Mouse (Mus musculus) myocyte (in vitro differentiated cells): ENCODE measurements around the gene Foxa3. TPM values are rescaled to one million over a fixed set of nuclear protein-coding genes. Genes with fewer than 3 reads are reported as not detected.
A peak's percentile ranks its signal among the peaks of the same experiment; 100 is the strongest.

Source experiments
- H3K27me3 ChIP-seq: one replicate; pipeline ENCODE4 v1.6.1; 2011; ENCODE audit not compliant: control insufficient read depth, insufficient read depth, insufficient read length
- H3K36me3 ChIP-seq: one replicate; pipeline ENCODE4 v1.6.1; 2011; ENCODE audit not compliant: control insufficient read depth, insufficient read depth
- H3K4me2 ChIP-seq: one replicate; pipeline ENCODE4 v1.6.1; 2011; ENCODE audit warnings: low read depth, control low read depth
- H3K4me3 ChIP-seq: one replicate; pipeline ENCODE4 v1.5.1; 2011; ENCODE audit warnings: mild to moderate bottlenecking, control low read depth, moderate library complexity
- H3K79me2 ChIP-seq: one replicate; pipeline ENCODE4 v1.6.1; 2011; ENCODE audit not compliant: control insufficient read depth, insufficient read depth
- H3ac ChIP-seq: one replicate; pipeline ENCODE4 v1.6.1; 2011; ENCODE audit not compliant: control insufficient read depth, insufficient read length
- CEBPB ChIP-seq: IDR thresholded peaks from 2 replicates; pipeline ENCODE4 v1.6.1; 2011; ENCODE audit warnings: mild to moderate bottlenecking, moderate library complexity; ENCODE audit not compliant: poor library complexity, insufficient read depth, severe bottlenecking
- E2F4 ChIP-seq: IDR thresholded peaks from one replicate; pipeline ENCODE4 v1.6.1; 2011; ENCODE audit warnings: mild to moderate bottlenecking, control low read depth, moderate library complexity; ENCODE audit not compliant: insufficient read depth
- MAX ChIP-seq: IDR thresholded peaks from one replicate; pipeline ENCODE4 v1.6.1; 2011; ENCODE audit warnings: low read depth, mild to moderate bottlenecking, control low read depth
- MYOD1 ChIP-seq, 3 experiments: IDR thresholded peaks; one replicate each; pipeline ENCODE4 v1.6.1; 2011; ENCODE audit warnings: control low read depth in 2 of 3, low read depth in 2 of 3, mild to moderate bottlenecking in 2 of 3, moderate library complexity in 1 of 3; ENCODE audit not compliant: insufficient read length in 2 of 3, control insufficient read depth in 1 of 3
- MYOG ChIP-seq, 3 experiments: IDR thresholded peaks; one replicate each; pipeline ENCODE4 v1.6.1; 2011; ENCODE audit warnings: control low read depth in 2 of 3, low read depth in 2 of 3, mild to moderate bottlenecking in 2 of 3; ENCODE audit not compliant: insufficient read length in 2 of 3, control insufficient read depth in 1 of 3, insufficient read depth in 1 of 3
- POLR2A ChIP-seq: IDR thresholded peaks from one replicate; pipeline ENCODE4 v1.6.1; 2011; ENCODE audit warnings: low read depth, mild to moderate bottlenecking, control low read depth, moderate library complexity; ENCODE audit not compliant: insufficient read length
- POLR2AphosphoS2 ChIP-seq: IDR thresholded peaks from one replicate; pipeline ENCODE4 v1.6.1; 2011; ENCODE audit warnings: low read depth, control low read depth; ENCODE audit not compliant: insufficient read length
- REST ChIP-seq: IDR thresholded peaks from one replicate; pipeline ENCODE4 v1.6.1; 2011; ENCODE audit warnings: mild to moderate bottlenecking, control low read depth, moderate library complexity; ENCODE audit not compliant: insufficient read depth, insufficient read length
- SRF ChIP-seq: IDR thresholded peaks from one replicate; pipeline ENCODE4 v1.6.1; 2011; ENCODE audit warnings: low read depth; ENCODE audit not compliant: control insufficient read depth, insufficient read length
- TCF12 ChIP-seq: IDR thresholded peaks from one replicate; pipeline ENCODE4 v1.6.1; 2011; ENCODE audit warnings: mild to moderate bottlenecking, control low read depth; ENCODE audit not compliant: poor library complexity, insufficient read depth, severe bottlenecking
- TCF3 ChIP-seq: IDR thresholded peaks from one replicate; pipeline ENCODE4 v1.6.1; 2011; ENCODE audit warnings: low read depth, control low read depth; ENCODE audit not compliant: insufficient read length
- USF1 ChIP-seq: IDR thresholded peaks from one replicate; pipeline ENCODE4 v1.6.1; 2011; ENCODE audit warnings: low read depth, mild to moderate bottlenecking, control low read depth, moderate library complexity
- polyA plus RNA-seq: library from polyadenylated mRNA; unstranded; fragments of >200 nt; fragmentation: generic; extraction: Trizol; gene quantifications from one replicate; pipeline ENCODE4 v1.2.1, GENCODE M21; 2012; ENCODE audit warnings: missing spikeins

Gene Foxa3
- polyA plus RNA-seq, 1 experiment: 0.12 TPM

DNA sequence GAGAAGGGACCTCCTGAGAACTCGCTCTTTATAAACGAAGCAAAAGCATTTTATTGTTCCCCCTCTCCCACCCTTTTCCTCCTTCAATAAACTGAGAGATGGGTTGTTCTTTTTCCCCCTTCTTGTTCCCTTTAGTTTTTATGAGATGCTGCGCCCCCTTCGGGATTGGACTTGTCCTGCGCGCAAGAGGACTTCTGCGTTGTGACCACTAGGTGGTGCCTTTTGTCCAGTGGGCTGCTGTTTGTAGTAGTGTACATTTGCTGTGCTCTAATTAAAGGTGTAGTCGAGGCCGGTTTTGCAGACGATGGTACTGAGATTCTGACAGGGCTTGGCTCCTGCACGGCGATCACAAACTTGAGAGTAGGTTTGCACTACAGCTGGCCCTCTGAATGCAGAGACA is 16.9 kb downstream of the Foxa3 start:
- Histone ChIP-seq H3K79me2 (peaks cover 17% of the 10 kb centered on the region), H3K4me3 (no peak overlapping the region), H3ac (no peak overlapping the region), H3K4me2 (peak overlapping the region; percentile 39), H3K27me3 (no peaks in the 10 kb centered on the region), H3K36me3 (no peaks in the 10 kb centered on the region)
- no peak for TF ChIP-seq CEBPB
- TF ChIP-seq MYOG (IDR thresholded peaks at IDR 0.05; ENCODE audit: control insufficient read depth in 1 of 3, insufficient read depth in 1 of 3, insufficient read length in 2 of 3, low read depth in 2 of 3): no peak
- TF ChIP-seq POLR2A: no peak
- TF ChIP-seq MYOD1 (IDR thresholded peaks at IDR 0.05; ENCODE audit: control insufficient read depth in 1 of 3, insufficient read length in 2 of 3, low read depth in 2 of 3): no peak
- no peak for TF ChIP-seq POLR2AphosphoS2
- no peak for TF ChIP-seq TCF12
- no peak for TF ChIP-seq USF1
- no peak for TF ChIP-seq E2F4
- no peak for TF ChIP-seq SRF
- TF ChIP-seq TCF3: no peak
- no peak for TF ChIP-seq REST
- no peak for TF ChIP-seq MAX

DNA sequence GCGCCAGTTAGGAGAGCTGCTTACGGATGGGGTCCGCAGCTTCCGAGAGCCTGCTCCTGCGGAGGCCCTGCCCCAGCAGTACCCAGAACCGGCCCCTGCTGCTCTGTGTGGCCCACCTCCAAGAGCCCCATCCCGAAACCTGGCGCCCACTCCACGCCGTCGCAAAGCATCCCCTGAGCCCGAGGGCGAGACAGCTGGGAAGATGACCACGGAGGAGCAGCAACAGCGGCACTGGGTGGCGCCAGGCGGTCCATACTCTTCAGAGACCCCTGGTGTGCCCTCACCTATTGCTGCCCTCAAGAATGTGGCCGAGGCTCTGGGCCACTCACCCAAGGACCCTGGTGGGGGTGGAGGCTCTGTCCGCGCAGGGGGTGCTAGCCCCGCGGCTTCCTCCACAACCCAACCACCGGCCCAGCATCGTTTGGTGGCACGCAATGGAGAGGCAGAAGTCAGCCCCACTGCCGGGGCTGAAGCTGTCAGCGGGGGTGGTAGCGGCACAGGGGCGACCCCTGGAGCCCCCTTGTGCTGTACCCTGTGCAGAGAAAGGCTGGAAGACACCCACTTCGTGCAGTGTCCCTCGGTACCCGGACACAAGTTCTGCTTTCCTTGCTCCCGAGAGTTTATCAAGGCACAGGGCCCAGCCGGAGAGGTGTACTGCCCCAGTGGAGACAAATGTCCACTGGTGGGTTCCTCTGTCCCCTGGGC is 17.8 kb downstream of the Foxa3 start:
- Histone ChIP-seq H3K27me3 (no peaks in the 10 kb centered on the region), H3K4me2 (peak overlapping the region; percentile 76), H3K79me2 (peaks cover 17% of the 10 kb centered on the region), H3K36me3 (no peaks in the 10 kb centered on the region), H3ac (peak overlapping the region; percentile 76), H3K4me3 (peak overlapping the region; percentile 37)
- TF ChIP-seq MYOD1 (IDR thresholded peaks at IDR 0.05; ENCODE audit: control insufficient read depth in 1 of 3, insufficient read length in 2 of 3, low read depth in 2 of 3) (no peak), E2F4 (no peak), CEBPB (no peak)

DNA sequence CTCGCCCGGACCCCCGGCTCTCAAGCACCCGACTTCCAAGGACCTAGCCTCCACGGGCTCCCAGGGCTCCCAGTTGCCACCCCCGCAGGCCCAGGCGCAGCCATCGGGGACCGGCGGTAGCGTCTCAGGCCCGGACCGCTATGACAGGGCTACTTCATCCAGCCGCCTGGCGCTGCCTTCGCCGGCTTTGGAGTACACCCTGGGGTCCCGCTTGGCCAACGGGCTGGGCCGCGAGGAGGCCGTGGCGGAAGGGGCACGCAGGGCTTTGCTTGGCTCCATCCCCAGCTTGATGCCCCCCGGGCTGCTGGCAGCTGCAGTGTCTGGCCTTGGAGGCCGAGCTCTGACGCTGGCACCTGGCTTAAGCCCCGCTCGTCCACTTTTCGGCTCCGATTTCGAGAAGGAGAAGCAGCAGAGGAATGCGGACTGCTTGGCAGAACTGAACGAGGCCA is 18.7 kb downstream of the Foxa3 start:
- Histone ChIP-seq H3K36me3 (no peaks in the 10 kb centered on the region), H3ac (peak overlapping the region; percentile 76), H3K4me3 (peak overlapping the region; percentile 37), H3K27me3 (no peaks in the 10 kb centered on the region), H3K79me2 (peaks cover 17% of the 10 kb centered on the region), H3K4me2 (peak overlapping the region; percentile 76)
- TF ChIP-seq MYOD1 (IDR thresholded peaks at IDR 0.05; ENCODE audit: control insufficient read depth in 1 of 3, insufficient read length in 2 of 3, low read depth in 2 of 3) (peak in 2 of 3 experiments; percentile 14 to 39), CEBPB (no peak), E2F4 (no peak), REST (no peak), MAX (no peak), TCF3 (no peak), POLR2AphosphoS2 (no peak), MYOG (IDR thresholded peaks at IDR 0.05; ENCODE audit: control insufficient read depth in 1 of 3, insufficient read depth in 1 of 3, insufficient read length in 2 of 3, low read depth in 2 of 3) (peak in 2 of 3 experiments; percentile 10 to 57), USF1 (no peak)

DNA sequence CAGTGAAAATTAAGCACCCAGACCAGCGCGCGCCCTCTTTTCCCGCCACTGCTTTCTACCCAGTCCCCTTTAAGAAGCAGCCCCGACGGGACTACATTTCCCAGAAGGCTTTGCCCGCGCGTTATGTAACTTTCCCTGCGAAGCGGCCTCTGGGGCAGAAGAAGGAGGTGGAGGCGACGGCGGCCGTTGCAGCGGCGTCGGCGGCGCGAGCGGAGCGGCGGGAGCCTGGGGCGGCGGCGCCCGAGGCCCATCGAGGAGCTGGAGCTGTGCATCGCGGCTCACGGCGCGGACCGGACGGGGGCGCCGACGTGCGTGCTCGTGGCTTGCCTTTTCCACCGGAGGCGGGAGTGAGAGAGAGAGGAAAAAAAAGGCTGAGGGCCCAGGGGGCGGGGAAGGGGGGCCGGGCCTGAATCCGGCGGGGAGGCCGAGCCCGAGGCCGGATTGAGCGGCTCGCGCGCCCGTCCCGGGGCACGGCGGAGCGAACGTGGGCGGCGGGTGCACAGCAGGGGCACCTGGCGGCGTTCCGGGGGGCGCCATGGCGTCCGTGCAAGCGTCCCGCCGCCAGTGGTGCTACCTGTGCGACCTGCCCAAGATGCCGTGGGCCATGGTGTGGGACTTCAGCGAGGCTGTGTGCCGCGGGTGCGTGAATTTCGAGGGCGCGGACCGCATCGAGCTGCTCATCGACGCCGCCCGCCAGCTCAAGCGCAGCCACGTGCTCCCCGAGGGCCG is 19.3 kb downstream of the Foxa3 start, which contains the start of gene Irf2bp1:
Gene Irf2bp1 (plus strand): TSS at position 143 of the 729 bp plus-strand sequence.
- peaks cover 17% of the 10 kb centered on the region for H3K79me2 ChIP-seq
- TF ChIP-seq POLR2AphosphoS2: peak; percentile 90
- TF ChIP-seq CEBPB: 0 out of 2 replicates have a peak, but pooled peaks have one; percentile 23
- no peak for TF ChIP-seq USF1
- no peak for TF ChIP-seq SRF
- TF ChIP-seq POLR2A: peak; percentile 85
- TF ChIP-seq E2F4: peak; percentile 73
- H3K4me3 ChIP-seq: peak within 1 kb of the TSS; percentile 37
- peak within 1 kb of the TSS; percentile 91 for H3K4me2 ChIP-seq
- no peaks in the 10 kb centered on the region for H3K27me3 ChIP-seq
- H3ac ChIP-seq: peak within 1 kb of the TSS; percentile 76
- H3K36me3 ChIP-seq: no peaks in the 10 kb centered on the region
